Mouse (Mus musculus) lung, embryonic 14.5 days (tissue): ENCODE results near the gene Nrros. TPM values are rescaled to one million over a fixed set of nuclear protein-coding genes. Genes with fewer than 3 reads are reported as not detected.

Source experiments
- ATAC-seq: fragments of 200-750 bp; cut with Nextera tagmentation; 2 replicates; pipeline ENCODE4 v1.8.0; 2017; ENCODE audit warnings: mild to moderate bottlenecking, moderate TSS enrichment, moderate library complexity; ENCODE audit not compliant: insufficient read depth
- DNase-seq: peaks from one replicate; pipeline ENCODE4 v3.0.0-alpha.2; 2015
- H3K27ac ChIP-seq: fragments of 300-500 bp; sonication (generic); 2 replicates; pipeline ENCODE4 v1.5.1; 2014; ENCODE audit warnings: low read depth, mild to moderate bottlenecking, moderate library complexity
- H3K27me3 ChIP-seq: fragments of 300-500 bp; sonication (generic); 2 replicates; pipeline ENCODE4 v1.6.1; 2014; ENCODE audit warnings: low read length, control low read depth; ENCODE audit not compliant: insufficient read depth
- H3K36me3 ChIP-seq: fragments of 300-500 bp; sonication (generic); 2 replicates; pipeline ENCODE4 v1.6.1; 2014; ENCODE audit warnings: control low read depth; ENCODE audit not compliant: insufficient read depth
- H3K4me1 ChIP-seq: fragments of 300-500 bp; sonication (generic); 2 replicates; pipeline ENCODE4 v1.6.1; 2014; ENCODE audit warnings: antibody characterized with exemption, control low read depth; ENCODE audit not compliant: insufficient read depth
- H3K4me2 ChIP-seq: fragments of 300-500 bp; sonication (generic); 2 replicates; pipeline ENCODE4 v1.6.1; 2014; ENCODE audit warnings: mild to moderate bottlenecking
- H3K4me3 ChIP-seq: fragments of 300-500 bp; sonication (generic); 2 replicates; pipeline ENCODE4 v1.5.1; 2014; ENCODE audit warnings: low read depth, low read length
- H3K9ac ChIP-seq: fragments of 300-500 bp; sonication (generic); 2 replicates; pipeline ENCODE4 v1.6.1; 2014
- H3K9me3 ChIP-seq: fragments of 300-500 bp; sonication (generic); 2 replicates; pipeline ENCODE4 v1.6.1; 2016; ENCODE audit warnings: low read depth, low read length, control low read depth
- CTCF ChIP-seq: IDR thresholded peaks from 2 replicates; pipeline ENCODE4 v1.5.1; 2016; ENCODE audit warnings: antibody characterized with exemption, low read depth
- WGBS: fragments of 180-500 bp; shearing (Covaris S2); extraction: QIAGEN DNeasy Blood & Tissue Kit; methylation state at CpG from one replicate; pipeline ENCODE4 v1.1.7; 2014; 5-methylcytosine and 5-hydroxymethylcytosine counted together
- polyA plus RNA-seq: library from polyadenylated mRNA; unstranded; fragments of >200 nt; fragmentation: Nextera tagmentation; extraction: Ambion mirVana; gene quantifications from 2 replicates; pipeline ENCODE4 v1.2.1, GENCODE M21; 2014

Nrros gene
- polyA plus RNA-seq, 1 experiment from 2014 or later = 42.6 TPM

GRCm38 (mm10) chr16:32120454-32120853 lies 44.9 kb downstream of the Nrros start:
- 74% methylated on average over 3 of the region's 3 CpGs for WGBS
- H3K27me3 ChIP-seq = no peaks in the 10 kb centered on the region
- H3K4me3 ChIP-seq = no peak overlapping the region
- no peak overlapping the region for H3K9ac ChIP-seq
- H3K27ac ChIP-seq = no peak overlapping the region
- peak; percentile 18; the same call in 1 of the 2 replicates for TF ChIP-seq CTCF
- no peak for DNase-seq
- no peak for ATAC-seq
- H3K36me3 ChIP-seq = no peaks in the 10 kb centered on the region
- H3K4me2 ChIP-seq = no peak overlapping the region
- no peaks in the 10 kb centered on the region for H3K9me3 ChIP-seq
- no peaks in the 10 kb centered on the region for H3K4me1 ChIP-seq

- no peak for DNase-seq
Measured at GRCm38 (mm10) chr16:32116186-32116585, 49.2 kb downstream of the Nrros start.

GRCm38 (mm10) chr16:32115781-32116180 lies 49.6 kb downstream of the Nrros start:
- ATAC-seq (no peak), DNase-seq (no peak)
- H3K36me3 ChIP-seq = no peaks in the 10 kb centered on the region
- H3K4me3 ChIP-seq = no peak overlapping the region
- H3K27me3 ChIP-seq = no peaks in the 10 kb centered on the region
- no peak for TF ChIP-seq CTCF
- H3K4me2 ChIP-seq = 0 out of 2 replicates have a peak overlapping the region, but pooled peaks have one; percentile 29
- H3K4me1 ChIP-seq = no peaks in the 10 kb centered on the region
- no peak overlapping the region for H3K27ac ChIP-seq
- 41% methylated on average over 6 of the region's 6 CpGs for WGBS
- H3K9ac ChIP-seq = no peak overlapping the region
- H3K9me3 ChIP-seq = no peaks in the 10 kb centered on the region

More at GRCm38 (mm10) chr16:32116186-32116585, 49.2 kb downstream of the Nrros start:
- Histone ChIP-seq H3K4me3 (no peak overlapping the region), H3K27me3 (no peaks in the 10 kb centered on the region), H3K9me3 (no peaks in the 10 kb centered on the region), H3K9ac (no peak overlapping the region), H3K4me2 (no peak overlapping the region), H3K4me1 (no peaks in the 10 kb centered on the region), H3K27ac (no peak overlapping the region), H3K36me3 (no peaks in the 10 kb centered on the region)
- WGBS = 23% methylated on average over 5 of the region's 5 CpGs
- ATAC-seq = no peak
- no peak for TF ChIP-seq CTCF

- TF ChIP-seq CTCF = peak; percentile 96
- 0 out of 2 replicates have a peak overlapping the region, but pooled peaks have one; percentile 13 for H3K9ac ChIP-seq
- 11% methylated on average over 15 of the region's 15 CpGs for WGBS
- peak overlapping the region; percentile 29; the same call in 1 of the 2 replicates for H3K4me2 ChIP-seq
- H3K27ac ChIP-seq = peak overlapping the region; percentile 60; the same call in 1 of the 2 replicates
- ATAC-seq (no peak), DNase-seq (peak; percentile 91)
- no peaks in the 10 kb centered on the region for H3K36me3 ChIP-seq
- H3K27me3 ChIP-seq = no peaks in the 10 kb centered on the region
- H3K9me3 ChIP-seq = no peaks in the 10 kb centered on the region
- H3K4me3 ChIP-seq = no peak overlapping the region
- H3K4me1 ChIP-seq = no peaks in the 10 kb centered on the region
Measured at GRCm38 (mm10) chr16:32114968-32115695, 50.3 kb downstream of the Nrros start.

- TF ChIP-seq CTCF = no peak
Measured at GRCm38 (mm10) chr16:32114406-32114805, 51.0 kb downstream of the Nrros start.

GRCm38 (mm10) chr16:32113541-32114218 lies 51.7 kb downstream of the Nrros start:
- H3K27ac ChIP-seq = 0 out of 2 replicates have a peak overlapping the region, but pooled peaks have one; percentile 20
- H3K4me3 ChIP-seq = no peak overlapping the region
- no peaks in the 10 kb centered on the region for H3K27me3 ChIP-seq
- ATAC-seq (peak; percentile 66), DNase-seq (peak; percentile 57)
- H3K9me3 ChIP-seq = no peaks in the 10 kb centered on the region
- no peaks in the 10 kb centered on the region for H3K4me1 ChIP-seq
- no peak overlapping the region for H3K9ac ChIP-seq
- H3K4me2 ChIP-seq = 0 out of 2 replicates have a peak overlapping the region, but pooled peaks have one; percentile 20
- 53% methylated on average over 23 of the region's 23 CpGs for WGBS
- no peak for TF ChIP-seq CTCF
- no peaks in the 10 kb centered on the region for H3K36me3 ChIP-seq

More at GRCm38 (mm10) chr16:32114406-32114805, 51.0 kb downstream of the Nrros start:
- DNase-seq = no peak
- no peaks in the 10 kb centered on the region for H3K36me3 ChIP-seq
- H3K9ac ChIP-seq = no peak overlapping the region
- no peaks in the 10 kb centered on the region for H3K4me1 ChIP-seq
- no peaks in the 10 kb centered on the region for H3K9me3 ChIP-seq
- ATAC-seq = no peak
- H3K4me2 ChIP-seq = no peak overlapping the region
- H3K27me3 ChIP-seq = no peaks in the 10 kb centered on the region
- 77% methylated on average over 10 of the region's 10 CpGs for WGBS
- no peak overlapping the region for H3K4me3 ChIP-seq
- H3K27ac ChIP-seq = peak overlapping the region; percentile 9; the same call in 1 of the 2 replicates
